Mouse (Mus musculus): ENCODE measurements around the gene Scamp4.

Scamp4 gene

DNA sequence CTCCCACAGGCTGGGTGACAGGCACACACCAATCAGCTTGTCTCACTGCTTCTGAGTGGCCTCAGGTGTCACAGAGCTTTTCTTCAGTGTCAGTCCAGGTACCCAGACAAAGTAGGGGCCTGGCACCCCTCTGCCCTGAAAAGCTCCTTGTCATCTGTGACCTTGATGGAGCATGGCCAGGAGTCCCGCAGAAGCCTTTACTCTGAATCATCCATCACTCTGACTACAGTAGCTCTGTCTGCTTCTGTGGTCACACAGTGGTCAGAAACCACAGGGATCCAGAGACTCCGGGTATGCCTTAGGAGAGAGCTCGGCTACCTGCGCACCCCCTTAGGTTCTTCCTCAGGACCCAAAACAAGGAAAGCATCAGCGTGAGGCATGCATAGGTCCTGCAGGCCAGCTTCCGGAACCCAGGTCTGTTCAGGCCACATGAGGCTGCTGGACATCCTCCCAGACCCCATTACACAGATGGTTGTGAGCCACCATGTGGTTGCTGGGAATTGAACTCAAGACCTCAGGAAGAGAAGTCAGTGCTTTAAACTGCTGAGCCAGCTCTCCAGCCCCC lies 50.6 kb downstream of the Scamp4 start:
- no peak for DNase-seq (ENCODE audit: low spot score)

DNA sequence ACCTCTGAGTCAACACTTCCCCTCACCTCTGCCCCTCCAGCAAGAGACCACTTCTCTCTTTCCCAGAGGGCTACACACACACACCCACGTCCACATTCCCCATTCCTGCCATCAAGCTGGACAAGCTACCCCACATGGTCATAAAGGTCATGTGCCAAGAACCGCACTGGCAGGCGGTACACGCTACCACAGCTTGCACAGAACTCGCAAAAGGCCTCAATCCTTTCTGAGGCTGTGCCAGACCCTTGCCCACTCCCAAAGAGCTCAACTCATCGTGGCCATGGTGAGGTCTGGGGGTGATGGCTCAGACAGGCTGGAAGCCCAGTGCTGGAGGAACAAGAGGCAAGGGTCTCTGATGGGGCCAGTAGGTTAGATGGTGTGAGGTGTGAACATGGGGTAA lies 52.2 kb downstream of the Scamp4 start:
- DNase-seq (ENCODE audit: low spot score): no peak

DNA sequence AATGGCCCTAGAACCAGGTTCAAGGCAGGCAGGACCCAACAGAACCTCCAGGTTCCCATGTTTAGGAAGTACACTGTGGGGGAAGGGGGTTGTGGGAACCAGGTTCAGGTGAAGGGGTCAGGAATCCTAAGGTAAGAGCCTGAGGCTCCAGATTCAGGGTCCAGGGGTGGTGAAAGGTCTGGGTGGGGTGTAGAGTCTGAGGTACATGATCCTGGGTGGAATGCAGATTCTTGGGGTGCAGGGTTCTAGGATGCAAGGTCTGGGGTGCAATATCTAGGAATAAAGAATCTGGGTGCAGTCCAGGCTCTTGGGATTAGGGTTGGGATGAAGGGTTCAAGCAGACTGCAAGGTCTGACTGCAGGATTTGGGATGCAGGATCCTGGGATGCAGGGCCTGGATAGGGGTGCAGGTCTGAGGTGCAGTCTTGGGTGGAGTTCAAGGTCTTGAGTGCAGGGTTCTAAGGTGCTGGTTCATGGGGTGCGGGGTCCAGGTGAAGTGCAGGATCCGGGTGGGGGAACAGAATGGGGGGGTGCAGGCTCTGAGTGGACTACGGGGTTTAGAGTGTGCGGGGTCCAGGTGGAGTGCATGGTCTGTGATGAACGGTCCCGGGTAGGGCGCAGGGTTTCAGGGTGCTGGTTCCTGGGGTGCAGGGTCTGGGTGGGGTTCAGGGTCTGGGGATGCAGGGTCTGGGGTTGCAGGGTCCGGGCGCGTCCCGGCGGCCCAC lies 52.9 kb downstream of the Scamp4 start:
- no peak for DNase-seq (ENCODE audit: low spot score)

DNA sequence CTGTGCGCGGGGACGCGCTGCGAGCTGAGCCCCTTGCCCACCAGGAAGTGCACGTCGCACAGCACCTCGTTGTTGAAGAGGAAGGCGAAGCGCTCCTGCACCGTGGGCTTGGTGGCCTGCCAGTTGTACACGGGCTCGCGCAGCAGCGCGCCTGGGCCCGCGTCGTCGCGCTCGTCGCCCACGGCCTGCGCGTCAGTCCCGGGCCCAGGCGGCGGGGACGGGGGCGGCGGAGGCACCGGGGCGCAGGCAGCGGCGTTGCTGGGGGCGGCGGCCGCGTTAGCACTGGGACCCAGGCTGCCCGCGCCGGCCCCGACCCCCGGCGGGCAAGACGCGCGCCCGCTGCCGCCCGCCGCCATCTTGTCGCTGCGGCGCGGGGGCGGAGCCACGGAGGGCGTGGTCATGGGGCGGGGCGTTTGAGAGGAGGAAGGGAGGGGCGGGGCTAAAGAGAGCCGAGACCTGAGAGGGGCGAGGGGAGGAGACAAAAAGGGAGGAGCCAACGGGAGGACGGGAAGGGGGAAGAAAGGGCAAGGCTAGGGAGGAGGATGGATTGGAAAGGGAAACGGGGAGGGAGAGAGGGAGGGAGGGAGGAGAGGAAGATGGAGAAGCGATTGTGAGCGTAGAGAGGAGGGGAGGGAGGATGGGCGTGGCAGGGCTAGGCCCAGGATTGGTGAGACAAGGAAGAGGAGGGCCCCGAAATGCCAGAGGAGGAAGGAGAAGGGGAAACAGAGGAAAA lies 53.6 kb downstream of the Scamp4 start:
- DNase-seq (ENCODE audit: low spot score): peak; percentile 97

DNA sequence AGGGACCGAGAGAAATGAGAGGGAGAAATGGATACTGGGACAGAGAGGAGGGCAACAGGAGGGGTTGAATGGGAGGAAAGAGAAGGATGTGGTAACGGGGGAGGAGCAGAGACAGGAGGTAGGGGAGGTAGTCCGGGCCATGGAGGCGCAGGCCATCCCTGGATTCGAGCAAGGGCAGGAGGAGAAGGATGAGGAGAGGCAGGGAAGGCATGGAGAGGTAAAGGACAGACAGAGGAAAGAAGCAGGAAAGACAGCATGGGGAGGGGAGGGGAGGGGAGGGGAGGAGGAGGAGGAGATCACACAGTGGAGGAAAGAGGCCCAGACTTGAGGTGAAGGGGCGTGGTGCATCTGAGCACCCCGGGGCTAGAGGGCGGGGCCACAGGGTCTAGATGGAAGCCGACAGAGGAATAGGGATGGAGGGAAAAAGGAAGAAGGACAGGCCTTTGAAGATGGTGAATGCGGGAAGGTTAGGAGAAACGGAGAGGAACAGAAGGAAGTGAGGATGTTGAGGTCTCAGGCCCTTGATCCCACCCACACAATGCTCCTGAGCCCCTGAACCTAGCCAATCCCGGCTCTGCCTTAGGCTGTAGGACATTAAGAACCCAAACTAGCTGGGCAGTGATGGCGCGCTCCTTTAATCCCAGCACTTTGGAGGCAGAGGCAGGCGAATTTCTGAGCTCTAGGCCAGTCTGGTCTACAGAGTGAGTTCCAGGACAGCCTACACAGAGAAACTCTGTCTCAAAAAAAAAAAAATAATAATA lies 54.4 kb downstream of the Scamp4 start, which contains the start of gene Btbd2:
Btbd2 (minus strand) TSS at position 209 of the 761 bp plus-strand sequence.
- no peak for DNase-seq (ENCODE audit: low spot score)

DNA sequence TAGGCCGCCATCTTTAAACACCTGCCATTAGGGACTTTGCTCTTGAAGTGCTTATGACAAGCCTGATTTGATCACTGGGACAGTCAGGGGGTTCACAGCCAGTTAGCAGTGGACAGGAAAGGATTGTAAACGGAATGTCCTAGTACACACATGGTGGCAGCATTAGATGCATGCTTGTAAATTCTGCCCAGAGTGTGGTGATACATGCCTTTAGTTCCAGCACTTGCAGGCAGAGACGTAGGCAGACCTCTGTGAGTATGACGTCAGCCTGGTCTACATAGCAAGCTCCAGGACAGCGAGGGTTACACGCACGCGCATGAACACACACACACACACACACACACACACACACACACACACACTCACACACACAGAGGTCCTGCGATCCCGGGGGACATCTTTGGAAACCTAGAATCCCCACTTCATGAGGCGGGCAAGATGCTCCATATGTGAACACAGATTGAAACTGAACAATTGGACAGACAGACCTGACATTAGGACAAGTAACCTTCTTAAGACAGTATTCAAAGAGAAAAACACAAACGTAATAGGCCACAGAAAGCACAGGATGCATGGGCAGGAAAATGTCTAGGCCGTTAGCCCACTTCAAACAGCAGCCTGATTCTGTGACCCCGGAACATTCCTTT lies 55.6 kb downstream of the Scamp4 start:
- no peak for DNase-seq (ENCODE audit: low spot score)

DNA sequence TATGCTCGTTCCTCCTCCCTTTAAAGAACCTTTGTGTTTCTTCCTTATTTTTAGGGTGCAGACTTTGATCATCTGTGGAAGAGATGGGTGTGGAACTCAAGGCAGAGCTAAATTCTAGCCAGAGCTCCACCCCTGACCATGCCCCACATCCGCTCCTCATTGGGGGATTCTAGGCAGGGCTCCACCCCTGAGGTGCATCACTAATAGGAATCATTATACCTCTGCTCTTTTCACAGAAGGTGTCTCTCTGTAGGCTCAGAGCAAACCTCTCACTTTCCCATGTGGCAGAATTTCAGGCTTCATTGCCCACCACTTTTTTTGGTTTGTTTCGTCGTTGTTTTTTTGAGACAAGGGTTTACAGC lies 56.1 kb downstream of the Scamp4 start:
- DNase-seq (ENCODE audit: low spot score): no peak

DNA sequence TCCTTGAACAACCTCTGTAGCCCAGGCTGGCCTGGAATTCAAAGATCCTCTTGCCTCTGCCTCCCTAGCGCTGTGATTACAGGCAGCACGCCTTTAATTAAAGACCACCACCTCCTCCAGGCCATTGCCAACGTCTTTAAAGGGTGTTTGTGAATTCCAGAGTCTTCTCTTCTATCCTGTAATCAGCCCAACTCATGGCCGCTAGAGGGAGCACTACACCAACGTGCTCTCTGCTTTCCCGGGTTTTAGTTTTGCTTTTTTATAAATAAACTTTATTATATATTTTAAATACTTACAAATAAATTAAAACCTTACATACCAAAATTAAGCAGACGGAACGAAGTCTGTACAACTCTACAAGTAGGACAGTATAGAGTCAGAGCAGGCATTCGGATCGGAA lies 56.5 kb downstream of the Scamp4 start:
- no peak for DNase-seq (ENCODE audit: low spot score)

DNA sequence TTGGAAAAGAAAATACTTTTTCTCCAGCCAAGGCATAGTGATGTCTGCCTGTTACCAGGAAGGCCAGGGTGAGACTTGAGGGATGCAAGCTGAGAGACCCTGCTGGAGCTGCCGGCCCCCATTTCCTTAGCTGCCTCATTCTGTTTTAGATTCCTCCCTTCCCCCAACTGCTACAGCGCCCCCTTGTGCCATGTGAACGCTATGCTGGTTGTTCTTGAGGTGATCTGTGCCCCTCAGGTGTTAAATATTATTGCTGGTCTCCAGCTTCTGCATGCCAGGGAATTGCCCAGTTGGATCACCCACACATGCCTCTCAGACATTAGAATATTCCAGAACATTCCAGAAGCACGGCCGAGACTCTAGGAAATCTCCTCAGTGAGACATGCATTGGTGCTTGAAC lies 58.5 kb downstream of the Scamp4 start:
- no peak for DNase-seq (ENCODE audit: low spot score)

DNA sequence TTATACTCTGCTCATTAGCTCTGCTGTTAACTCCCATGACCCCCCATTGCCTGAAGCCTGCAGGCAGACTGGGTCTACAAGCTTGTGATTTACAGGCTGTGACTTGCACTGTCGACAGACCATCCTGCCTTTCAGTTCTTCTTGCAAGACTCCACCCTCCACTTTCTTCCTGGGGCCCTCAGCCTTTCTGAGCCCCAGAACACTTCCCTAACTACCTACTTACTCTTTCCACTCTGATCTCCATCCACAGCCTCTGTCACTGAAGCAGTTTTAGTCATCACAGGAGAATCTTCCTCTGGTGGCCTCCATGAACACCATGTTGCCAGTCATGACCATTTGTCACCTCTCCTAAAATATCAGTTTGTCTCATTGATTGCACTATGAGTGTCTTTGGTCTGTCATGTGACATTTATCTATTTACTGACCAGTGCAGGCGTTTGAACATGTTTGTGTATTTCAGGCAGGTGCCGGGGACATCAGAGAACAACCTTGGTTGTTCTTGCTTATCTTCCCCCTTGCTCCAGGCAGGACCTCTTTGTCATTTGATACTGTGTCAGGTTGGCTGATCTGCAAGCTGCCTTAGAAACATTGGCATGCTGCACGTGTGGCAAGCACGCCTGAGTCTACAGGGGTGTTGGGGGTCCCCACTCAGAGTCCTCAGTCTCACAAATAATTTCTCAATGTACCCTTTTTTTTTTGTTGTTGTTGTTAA lies 61.0 kb downstream of the Scamp4 start:
- no peak for DNase-seq (ENCODE audit: low spot score)

DNA sequence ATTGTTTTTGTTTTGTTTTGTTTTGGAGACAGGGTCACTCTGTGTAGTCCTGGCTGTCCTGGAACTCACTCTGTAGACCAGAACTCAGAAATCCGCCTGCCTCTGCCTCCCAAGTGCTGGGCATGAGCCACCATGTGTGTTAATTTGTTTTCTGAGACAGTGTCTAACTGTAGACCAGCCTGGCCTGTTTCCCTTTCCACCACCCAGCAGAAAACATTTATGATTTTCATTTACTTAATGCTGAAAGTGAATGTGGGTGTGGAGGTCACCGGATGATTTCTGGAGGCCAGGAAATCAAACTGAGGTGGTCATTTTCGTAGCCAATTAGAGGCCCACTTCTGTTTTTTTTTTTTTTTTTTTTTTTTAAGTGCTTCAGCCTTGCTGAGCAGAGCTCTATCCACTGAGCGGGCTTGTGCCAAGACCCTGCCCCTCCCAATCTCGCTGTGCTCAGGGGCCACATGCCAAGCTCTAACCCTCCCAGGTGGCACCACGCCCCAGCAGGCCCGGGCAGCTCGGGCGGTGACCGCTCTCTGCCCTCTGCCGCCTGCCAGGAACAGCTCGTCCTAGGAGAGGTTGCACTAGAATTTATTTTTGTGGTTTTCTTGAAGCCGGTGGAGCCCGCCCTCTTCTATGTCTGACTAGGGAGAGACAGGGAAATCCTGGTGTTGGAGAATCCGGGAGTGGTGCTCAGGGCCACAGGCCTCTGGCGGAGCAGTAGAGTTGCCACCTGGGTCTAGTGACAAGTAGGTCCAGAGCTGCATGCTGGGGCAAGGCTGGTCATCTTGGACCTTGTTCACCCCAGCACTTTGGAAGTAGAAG lies 61.7 kb downstream of the Scamp4 start:
- DNase-seq (ENCODE audit: low spot score): peak; percentile 85

DNA sequence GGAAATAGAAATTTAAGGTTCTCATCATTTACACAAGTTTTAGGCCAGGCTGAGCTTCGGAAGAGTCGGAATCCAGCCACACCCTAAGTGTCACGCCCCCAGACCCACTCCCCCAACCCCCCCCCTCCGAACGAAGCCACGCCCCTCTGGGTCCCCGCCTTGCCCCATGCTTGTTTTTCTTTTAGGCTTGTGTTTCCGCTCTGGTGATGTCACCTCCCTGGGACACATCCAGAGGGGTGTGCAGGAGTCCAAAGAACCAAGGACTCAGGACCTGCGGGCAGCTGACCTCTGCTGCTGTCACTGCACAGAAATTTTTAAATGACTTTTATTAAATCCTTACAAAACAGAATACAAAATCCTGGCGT lies 62.3 kb downstream of the Scamp4 start:
- peak; percentile 47 for DNase-seq (ENCODE audit: low spot score)

All from ovary, adult 18-20 months (tissue).